Mouse (Mus musculus) layer of hippocampus, postnatal 14 days (tissue): ENCODE results near the gene Dcaf12l1. TPM values are rescaled to one million over a fixed set of nuclear protein-coding genes. Genes with fewer than 3 reads are reported as not detected.
A peak's percentile ranks its signal among the peaks of the same experiment; 100 is the strongest.
"Not testable (repeated sequence)": the region's sequence is repeated elsewhere in the genome, so short reads cannot be mapped to it uniquely, and the experiment has no call there.

Source experiments
- DNase-seq, 2 experiments: peaks; one replicate each; pipeline ENCODE4 v3.0.0; 2021 to 2022; ENCODE audit warnings: low spot score in 2 of 2, mixed read lengths in 1 of 2
- long read RNA-seq, 2 experiments: library from polyadenylated mRNA; stranded (forward); transcript quantifications; one replicate each; pipeline ENCODE4 v2.0.0; 2021
- total RNA-seq, 2 experiments: library from RNA; stranded (reverse); gene quantifications; 2 replicates each; pipeline ENCODE4 v1.2.3; 2021

The Dcaf12l1 gene
- 10 to 100 TPM; 35.9 to 37.8 TPM for total RNA-seq
- long read RNA-seq, experiment 1, transcript Dcaf12l1-201 (2 exons, 3,509 nt), result major isoform, 29 of 41 reads
- long read RNA-seq, experiment 1, transcript Dcaf12l1-202 (2 exons, 3,495 nt), result minor isoform, 12 of 41 reads
- long read RNA-seq, experiment 1, partial matches to known transcripts, result 0 of 41 reads
- long read RNA-seq, experiment 1, other reads (novel, unspliced or antisense), result 0 of 41 reads
- long read RNA-seq, experiment 2, transcript Dcaf12l1-201 (2 exons, 3,509 nt), result major isoform, 37 of 53 reads
- long read RNA-seq, experiment 2, transcript Dcaf12l1-202 (2 exons, 3,495 nt), result minor isoform, 14 of 53 reads
- long read RNA-seq, experiment 2, partial matches to known transcripts, result 2 of 53 reads
- long read RNA-seq, experiment 2, other reads (novel, unspliced or antisense), result 0 of 53 reads

- peak; percentile 39 to 54 for DNase-seq
Measured at GRCm38 (mm10) chrX:44789761-44790411, at the start of gene Dcaf12l1. TSS of gene Dcaf12l1 (minus strand) at chrX:44790197.

GRCm38 (mm10) chrX:44809356-44809755 lies 19.4 kb upstream of the Dcaf12l1 start:
- DNase-seq, result not testable (repeated sequence)

GRCm38 (mm10) chrX:44789036-44789760 lies 799 bp downstream of the Dcaf12l1 start:
- peak; percentile 3 to 9 for DNase-seq
